Mouse (Mus musculus) CD4-positive, CD25-positive, alpha-beta regulatory T cell, adult 2 months (primary cell): ENCODE results near the gene Dnajc25.

Experiments
- DNase-seq: peaks from one replicate; pipeline ENCODE4 v3.0.0-alpha.2; 2012; ENCODE audit warnings: low read depth, low spot score

Dnajc25 gene

GRCm38 (mm10) chr4:59069276-59069675 lies 74.4 kb downstream of the Dnajc25 start:
- DNase-seq = no peak
